Mouse (Mus musculus) liver, embryonic 11.5 days (tissue): ENCODE results near the gene Pbx1. TPM values are rescaled to one million over a fixed set of nuclear protein-coding genes. Genes with fewer than 3 reads are reported as not detected.

ENCODE experiments used
- ATAC-seq: fragments of 200-750 bp; cut with Nextera tagmentation; replicated peaks from 2 replicates; pipeline ENCODE4 v1.8.0; 2017; ENCODE audit warnings: moderate number of reproducible peaks, mild to moderate bottlenecking, moderate TSS enrichment, moderate library complexity; ENCODE audit not compliant: low FRiP score
- DNase-seq: peaks from one replicate; pipeline ENCODE4 v3.0.0-alpha.2; 2017; ENCODE audit warnings: low spot score
- H3K27ac ChIP-seq: fragments of 300-500 bp; sonication (generic); 2 replicates; pipeline ENCODE4 v1.5.1; 2014; ENCODE audit warnings: mild to moderate bottlenecking, low read depth, low read length, control low read depth
- H3K27me3 ChIP-seq: fragments of 300-500 bp; sonication (generic); replicated peaks from 2 replicates; pipeline ENCODE4 v1.6.1; 2014; ENCODE audit warnings: low read length, mixed read lengths; ENCODE audit not compliant: control insufficient read depth, insufficient read depth
- H3K36me3 ChIP-seq: fragments of 300-500 bp; sonication (generic); 2 replicates; pipeline ENCODE4 v1.6.1; 2014; ENCODE audit warnings: mild to moderate bottlenecking, low read length, moderate library complexity, mixed read lengths; ENCODE audit not compliant: control insufficient read depth, insufficient read depth
- H3K4me1 ChIP-seq: fragments of 300-500 bp; sonication (generic); replicated peaks from 2 replicates; pipeline ENCODE4 v1.6.1; 2014; ENCODE audit warnings: low read length, mixed read lengths; ENCODE audit not compliant: control insufficient read depth, insufficient read depth
- H3K4me2 ChIP-seq: fragments of 300-500 bp; sonication (generic); 2 replicates; pipeline ENCODE4 v1.6.1; 2014; ENCODE audit warnings: mild to moderate bottlenecking, control low read depth, moderate library complexity
- H3K4me3 ChIP-seq: fragments of 300-500 bp; sonication (generic); 2 replicates; pipeline ENCODE4 v1.5.1; 2014; ENCODE audit warnings: low read depth, low read length, control low read depth
- H3K9ac ChIP-seq: fragments of 300-500 bp; sonication (generic); 2 replicates; pipeline ENCODE4 v1.6.1; 2014; ENCODE audit warnings: low read depth, low read length, control low read depth
- H3K9me3 ChIP-seq: fragments of 300-500 bp; sonication (generic); 2 replicates; pipeline ENCODE4 v1.6.1; 2016; ENCODE audit warnings: low read length, inconsistent platforms, mixed read lengths; ENCODE audit not compliant: control insufficient read depth
- WGBS: fragments of 180-500 bp; shearing (Covaris S2); extraction: QIAGEN DNeasy Blood & Tissue Kit; methylation state at CpG from one replicate; pipeline ENCODE4 v1.1.7; 2014; 5-methylcytosine and 5-hydroxymethylcytosine counted together
- polyA plus RNA-seq: library from polyadenylated mRNA; unstranded; fragments of >200 nt; fragmentation: Nextera tagmentation; extraction: Ambion mirVana; gene quantifications from 2 replicates; pipeline ENCODE4 v1.2.1, GENCODE M21; 2014

The Pbx1 gene
- polyA plus RNA-seq, 1 experiment from 2014 or later = 17.0 TPM

- no peak overlapping the region for H3K4me3 ChIP-seq
- H3K27ac ChIP-seq = no peak overlapping the region
- no peaks in the 10 kb centered on the region for H3K27me3 ChIP-seq
- DNase-seq = no peak
- no peak overlapping the region for H3K4me2 ChIP-seq
- no peak overlapping the region for H3K9ac ChIP-seq
- H3K36me3 ChIP-seq = peaks cover 3% of the 10 kb centered on the region; the same call in 1 of the 2 replicates
- no peaks in the 10 kb centered on the region for H3K9me3 ChIP-seq
- 81% methylated on average over 9 of the region's 9 CpGs for WGBS
- ATAC-seq = no peak; the same call in 1 of the 2 replicates
- H3K4me1 ChIP-seq = no peaks in the 10 kb centered on the region
Observed at GRCm38 (mm10) chr1:168180622-168181441, 251.2 kb downstream of the Pbx1 start.

- H3K36me3 ChIP-seq = peaks cover 3% of the 10 kb centered on the region; the same call in 1 of the 2 replicates
- WGBS = 84% methylated on average over 11 of the region's 11 CpGs
- H3K9ac ChIP-seq = no peak overlapping the region
- no peaks in the 10 kb centered on the region for H3K9me3 ChIP-seq
- H3K4me1 ChIP-seq = no peaks in the 10 kb centered on the region
- ATAC-seq = no peak
- no peaks in the 10 kb centered on the region for H3K27me3 ChIP-seq
- no peak for DNase-seq
- H3K4me2 ChIP-seq = no peak overlapping the region
- H3K4me3 ChIP-seq = no peak overlapping the region
- no peak overlapping the region for H3K27ac ChIP-seq
Observed at GRCm38 (mm10) chr1:168179691-168180090, 252.4 kb downstream of the Pbx1 start.

- H3K27ac ChIP-seq = no peak overlapping the region
- DNase-seq = no peak
- no peak overlapping the region for H3K4me3 ChIP-seq
- WGBS = 80% methylated on average over 1 of the region's 1 CpGs
- H3K4me1 ChIP-seq = no peaks in the 10 kb centered on the region
- H3K4me2 ChIP-seq = no peak overlapping the region
- no peak for ATAC-seq
- peaks cover 3% of the 10 kb centered on the region; the same call in 1 of the 2 replicates for H3K36me3 ChIP-seq
- no peaks in the 10 kb centered on the region for H3K9me3 ChIP-seq
- H3K27me3 ChIP-seq = no peaks in the 10 kb centered on the region
- H3K9ac ChIP-seq = no peak overlapping the region
Observed at GRCm38 (mm10) chr1:168178611-168179010, 253.5 kb downstream of the Pbx1 start.

GRCm38 (mm10) chr1:168175586-168175985, 256.5 kb downstream of the Pbx1 start:
- Histone ChIP-seq H3K4me2 (no peak overlapping the region), H3K27me3 (no peaks in the 10 kb centered on the region), H3K9ac (no peak overlapping the region), H3K36me3 (no peaks in the 10 kb centered on the region), H3K4me3 (no peak overlapping the region), H3K9me3 (no peaks in the 10 kb centered on the region), H3K27ac (no peak overlapping the region), H3K4me1 (no peaks in the 10 kb centered on the region)
- 86% methylated on average over 4 of the region's 4 CpGs for WGBS
- no peak for DNase-seq
- no peak for ATAC-seq

- no peaks in the 10 kb centered on the region for H3K36me3 ChIP-seq
- 88% methylated on average over 8 of the region's 8 CpGs for WGBS
- H3K9ac ChIP-seq = no peak overlapping the region
- no peak overlapping the region for H3K4me2 ChIP-seq
- no peak for DNase-seq
- no peak overlapping the region for H3K27ac ChIP-seq
- no peaks in the 10 kb centered on the region for H3K4me1 ChIP-seq
- H3K4me3 ChIP-seq = no peak overlapping the region
- no peak for ATAC-seq
- H3K9me3 ChIP-seq = no peaks in the 10 kb centered on the region
- no peaks in the 10 kb centered on the region for H3K27me3 ChIP-seq
Observed at GRCm38 (mm10) chr1:168169791-168170190, 262.3 kb downstream of the Pbx1 start.

GRCm38 (mm10) chr1:168169052-168169779, 262.9 kb downstream of the Pbx1 start:
- Histone ChIP-seq H3K4me3 (no peak overlapping the region), H3K9ac (no peak overlapping the region), H3K4me1 (no peaks in the 10 kb centered on the region), H3K27ac (no peak overlapping the region), H3K36me3 (no peaks in the 10 kb centered on the region), H3K27me3 (no peaks in the 10 kb centered on the region), H3K4me2 (no peak overlapping the region), H3K9me3 (no peaks in the 10 kb centered on the region)
- 82% methylated on average over 10 of the region's 10 CpGs for WGBS
- DNase-seq (no peak), ATAC-seq (no peak)

- H3K27ac ChIP-seq = no peak overlapping the region
- H3K36me3 ChIP-seq = no peaks in the 10 kb centered on the region
- H3K4me3 ChIP-seq = no peak overlapping the region
- H3K9me3 ChIP-seq = no peaks in the 10 kb centered on the region
- no peak for ATAC-seq
- H3K9ac ChIP-seq = no peak overlapping the region
- DNase-seq = no peak
- H3K27me3 ChIP-seq = no peaks in the 10 kb centered on the region
- no peaks in the 10 kb centered on the region for H3K4me1 ChIP-seq
- 80% methylated on average over 5 of the region's 5 CpGs for WGBS
- no peak overlapping the region for H3K4me2 ChIP-seq
Observed at GRCm38 (mm10) chr1:168167781-168168180, 264.3 kb downstream of the Pbx1 start.

GRCm38 (mm10) chr1:168166841-168167240, 265.2 kb downstream of the Pbx1 start:
- no peak overlapping the region for H3K27ac ChIP-seq
- no peak overlapping the region for H3K9ac ChIP-seq
- no peaks in the 10 kb centered on the region for H3K36me3 ChIP-seq
- H3K4me2 ChIP-seq = no peak overlapping the region
- no peaks in the 10 kb centered on the region for H3K27me3 ChIP-seq
- no peaks in the 10 kb centered on the region for H3K9me3 ChIP-seq
- no peak overlapping the region for H3K4me3 ChIP-seq
- 86% methylated on average over 2 of the region's 2 CpGs for WGBS
- no peaks in the 10 kb centered on the region for H3K4me1 ChIP-seq
- ATAC-seq (no peak), DNase-seq (no peak)
